Mouse (Mus musculus): ENCODE data around the gene Ubp1.

The Ubp1 gene

GRCm38 (mm10) chr9:113969399-113969798, 38.7 kb downstream of the Ubp1 start:
- no peak for DNase-seq (ENCODE audit: low spot score in 2 of 2)

- DNase-seq (ENCODE audit: low spot score in 2 of 2), result no peak
These were observed 39.3 kb downstream of the Ubp1 start for GRCm38 (mm10) chr9:113970041-113970440.

DNA sequence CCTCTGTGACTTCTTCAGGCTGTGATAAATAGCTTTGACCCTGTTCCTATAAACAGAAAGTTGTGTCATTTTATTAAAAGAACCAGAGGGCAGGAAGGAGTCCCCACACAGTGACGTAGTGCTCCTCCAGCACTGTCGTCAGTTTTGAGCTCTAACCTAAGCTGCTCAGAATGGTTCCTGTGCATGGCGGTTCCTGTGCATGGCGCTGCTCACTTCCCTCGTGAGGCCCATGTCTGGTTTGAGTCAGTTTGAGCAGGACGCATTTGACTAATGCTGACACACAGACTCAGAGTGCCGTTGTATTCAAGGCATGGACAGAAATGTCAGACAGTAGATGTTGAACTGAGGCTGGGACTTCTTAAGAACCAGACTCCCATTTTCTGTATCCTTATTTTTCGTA, 40.9 kb downstream of the Ubp1 start:
- no peak for DNase-seq (ENCODE audit: low spot score in 2 of 2)

- DNase-seq (ENCODE audit: low spot score in 2 of 2), result no peak
These were observed 43.1 kb downstream of the Ubp1 start for GRCm38 (mm10) chr9:113973857-113974256.

- no peak for DNase-seq (ENCODE audit: low spot score in 2 of 2)
These were observed 44.2 kb downstream of the Ubp1 start for GRCm38 (mm10) chr9:113974945-113975344.

DNA sequence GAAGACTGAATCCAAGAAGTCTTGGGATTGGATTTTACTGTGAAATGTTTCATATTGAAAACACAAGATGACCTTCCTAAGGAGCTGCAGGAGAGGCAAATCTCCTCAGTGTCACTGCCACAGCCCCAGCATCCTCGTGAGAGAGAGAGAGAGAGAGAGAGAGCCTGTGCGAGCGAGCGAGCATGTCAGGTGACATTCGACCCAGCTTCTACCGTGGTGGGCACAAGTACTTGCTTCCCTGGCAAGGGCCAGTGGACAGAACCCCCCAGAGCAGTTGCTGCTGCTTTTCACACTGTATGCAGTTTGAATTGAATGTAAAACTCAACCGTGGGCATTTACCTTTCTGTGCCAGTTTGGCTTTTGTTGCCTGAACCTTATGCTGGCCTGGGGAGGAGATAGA, 44.7 kb downstream of the Ubp1 start:
- DNase-seq (ENCODE audit: low spot score in 2 of 2), result no peak

DNA sequence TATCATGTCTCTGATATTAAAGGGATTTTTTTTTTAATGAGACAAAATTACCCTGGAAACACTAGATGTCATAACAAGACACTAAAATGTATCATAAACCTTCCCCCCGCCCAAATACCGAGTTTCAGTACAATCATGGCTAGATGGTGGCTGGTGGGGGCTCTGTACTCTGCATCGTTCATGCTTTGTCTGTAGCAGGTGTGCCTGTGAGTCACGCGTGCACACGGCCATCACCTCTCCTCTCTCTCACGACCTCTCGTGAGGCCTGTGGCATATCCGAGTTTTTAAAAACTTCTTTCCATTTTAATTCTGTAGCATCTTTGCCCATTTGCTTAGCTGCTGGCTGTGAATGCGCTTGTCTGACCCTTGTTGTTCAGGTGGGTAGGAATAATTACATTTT, 45.5 kb downstream of the Ubp1 start:
- DNase-seq (ENCODE audit: low spot score in 2 of 2), result no peak

DNA sequence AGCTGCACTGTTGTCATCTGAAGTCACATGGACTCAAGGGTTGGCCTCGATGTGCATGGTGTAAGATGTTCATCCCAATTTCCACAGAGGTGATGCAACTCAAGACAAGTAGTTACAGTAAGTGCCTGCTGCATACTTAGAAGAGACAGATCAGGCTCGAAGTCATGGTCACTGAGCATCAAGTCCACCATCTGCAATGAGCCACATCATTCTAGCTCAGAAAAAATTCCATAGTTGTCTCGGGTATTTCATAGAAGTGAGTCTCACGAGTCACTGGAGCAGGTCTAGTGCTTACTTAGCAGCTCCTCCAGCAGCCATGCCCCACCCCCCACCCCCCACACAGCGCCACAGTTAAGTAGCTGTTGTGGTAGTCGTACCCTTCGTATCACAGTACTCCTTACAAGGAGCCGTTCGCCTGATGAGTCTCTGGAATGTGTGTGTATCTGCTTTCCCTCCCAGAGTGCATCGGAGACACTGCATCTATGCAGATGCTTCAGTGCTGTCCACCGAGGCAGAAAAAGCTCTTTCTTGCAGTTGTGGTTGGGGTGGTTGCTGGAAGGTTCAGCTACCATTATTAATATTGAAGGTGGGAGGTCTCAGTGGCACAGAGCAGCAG, 46.6 kb downstream of the Ubp1 start:
- no peak for DNase-seq (ENCODE audit: low spot score in 2 of 2)

GRCm38 (mm10) chr9:113978656-113979055, 47.9 kb downstream of the Ubp1 start:
- no peak for DNase-seq (ENCODE audit: low spot score in 2 of 2)

DNA sequence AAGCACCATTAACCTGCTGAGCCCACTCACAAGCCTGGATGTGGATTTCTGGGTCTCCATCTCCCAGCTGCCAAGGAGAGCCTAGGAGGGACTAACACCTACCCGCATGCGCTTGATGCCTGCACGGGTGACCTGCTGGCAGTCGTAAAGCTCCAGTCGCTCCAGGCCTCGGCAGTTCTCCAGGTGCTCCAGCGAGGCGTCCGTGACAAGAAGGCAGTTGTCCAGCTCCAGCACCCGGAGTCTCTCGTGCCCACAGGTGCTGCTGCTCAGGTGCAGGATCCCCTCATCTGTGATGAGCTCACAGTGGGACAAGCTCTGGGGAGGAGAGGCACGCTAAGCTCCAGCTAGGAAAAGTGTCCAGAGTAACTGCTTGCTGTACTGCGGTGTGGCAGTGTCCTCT, 48.6 kb downstream of the Ubp1 start:
- DNase-seq (ENCODE audit: low spot score in 2 of 2), result no peak

- no peak for DNase-seq (ENCODE audit: low spot score in 2 of 2)
These were observed 50.6 kb downstream of the Ubp1 start for GRCm38 (mm10) chr9:113981099-113981880.

GRCm38 (mm10) chr9:113982451-113982850, 51.7 kb downstream of the Ubp1 start:
- no peak for DNase-seq (ENCODE audit: low spot score in 2 of 2)

DNA sequence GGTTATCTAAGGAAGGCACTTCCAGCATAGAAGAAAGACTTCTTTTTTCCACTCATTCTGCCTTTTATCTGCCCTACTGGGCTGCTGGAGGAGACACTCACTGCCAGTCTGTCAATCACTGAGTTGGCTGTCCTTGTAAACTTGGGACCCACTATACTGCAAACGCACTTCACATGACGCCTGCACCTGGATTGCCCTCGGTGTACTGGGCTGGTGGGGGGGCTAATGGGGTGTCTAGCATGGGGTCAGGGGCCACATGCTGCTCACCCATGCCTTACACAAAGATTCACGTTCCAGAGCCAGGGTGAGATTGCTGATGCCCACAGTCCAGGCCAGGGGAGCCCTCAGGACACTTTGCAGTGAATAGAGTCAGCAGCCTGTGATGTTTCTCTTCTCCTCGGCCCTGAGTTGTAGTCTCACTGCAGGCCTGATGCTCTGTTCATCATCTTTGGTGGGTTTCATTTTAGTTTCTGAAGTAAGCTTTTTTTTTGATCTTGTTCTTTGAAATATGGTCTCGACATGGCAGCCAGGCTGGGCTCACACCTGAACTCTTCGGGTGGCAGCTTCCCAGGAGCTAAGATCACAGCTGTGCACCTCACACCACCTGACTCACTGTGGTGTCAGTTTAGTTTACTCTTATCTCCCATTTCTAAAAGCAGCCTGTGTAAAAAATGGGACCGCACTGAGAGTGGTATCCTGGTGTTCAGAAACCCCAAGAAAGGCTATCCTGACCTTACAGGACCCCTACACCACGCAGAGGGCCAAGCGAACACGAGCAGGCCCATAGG, 52.3 kb downstream of the Ubp1 start:
- DNase-seq (ENCODE audit: low spot score in 2 of 2), result no peak

- DNase-seq (ENCODE audit: low spot score in 2 of 2), result no peak
These were observed 54.3 kb downstream of the Ubp1 start for GRCm38 (mm10) chr9:113984946-113985620.

DNA sequence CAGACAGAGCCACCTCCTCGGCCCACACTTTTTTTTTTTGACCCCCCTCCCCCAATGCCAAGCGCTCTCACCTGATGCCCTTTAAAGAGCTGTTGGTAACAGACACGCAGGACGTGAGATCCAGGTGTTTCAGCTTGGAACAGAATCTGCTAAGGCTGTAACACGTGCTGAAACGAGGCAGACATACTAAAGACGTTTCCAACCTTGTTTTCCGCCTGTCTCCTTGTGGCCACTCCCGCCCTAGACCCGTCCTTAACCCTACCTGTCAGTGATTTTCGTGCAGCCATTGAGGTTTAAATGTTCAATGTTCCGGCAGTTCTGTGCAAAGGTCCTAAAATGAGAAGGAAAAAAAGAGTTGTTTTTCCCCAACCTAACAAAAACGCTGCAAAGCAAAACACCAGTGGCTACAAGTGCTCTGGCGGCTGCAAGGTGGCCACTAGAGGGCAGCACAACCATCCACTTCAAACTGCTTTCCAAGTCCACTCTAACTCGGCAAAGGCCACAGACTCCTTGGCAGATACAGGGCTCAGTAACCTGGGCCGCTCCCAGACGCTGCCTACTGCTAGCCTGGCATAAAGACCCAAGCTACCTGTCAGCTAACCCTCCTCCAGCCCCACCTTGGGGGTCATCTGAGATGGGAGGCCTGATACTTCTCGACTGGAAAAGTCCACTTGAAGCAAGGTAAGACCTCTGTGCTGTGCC, 60.0 kb downstream of the Ubp1 start:
- DNase-seq (ENCODE audit: low spot score in 2 of 2), result peak; percentile 50 to 79

GRCm38 (mm10) chr9:113992810-113993209, 62.1 kb downstream of the Ubp1 start:
- no peak for DNase-seq (ENCODE audit: low spot score in 2 of 2)

- DNase-seq (ENCODE audit: low spot score in 2 of 2), result no peak
These were observed 67.6 kb downstream of the Ubp1 start for GRCm38 (mm10) chr9:113998311-113998710.

DNA sequence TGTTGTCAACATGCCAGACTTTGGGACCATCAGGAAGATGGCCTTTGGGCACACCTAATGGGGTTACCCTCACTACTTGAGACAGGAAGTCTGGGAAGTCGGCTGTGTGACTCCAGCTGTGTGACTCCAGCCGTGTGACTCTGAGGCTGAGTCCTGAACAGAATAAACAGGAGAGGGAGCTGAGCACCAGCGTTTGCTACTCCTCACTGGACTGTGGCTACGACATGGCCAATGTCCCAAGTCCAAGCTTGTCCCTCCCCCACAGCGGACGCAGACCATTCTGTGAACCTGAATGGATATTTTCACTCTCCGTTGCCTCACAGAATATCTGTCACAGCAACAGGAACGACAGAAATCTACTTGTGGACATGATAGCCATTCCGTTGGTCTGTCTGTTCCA, 76.1 kb downstream of the Ubp1 start:
- no peak for DNase-seq (ENCODE audit: low spot score in 2 of 2)

DNA sequence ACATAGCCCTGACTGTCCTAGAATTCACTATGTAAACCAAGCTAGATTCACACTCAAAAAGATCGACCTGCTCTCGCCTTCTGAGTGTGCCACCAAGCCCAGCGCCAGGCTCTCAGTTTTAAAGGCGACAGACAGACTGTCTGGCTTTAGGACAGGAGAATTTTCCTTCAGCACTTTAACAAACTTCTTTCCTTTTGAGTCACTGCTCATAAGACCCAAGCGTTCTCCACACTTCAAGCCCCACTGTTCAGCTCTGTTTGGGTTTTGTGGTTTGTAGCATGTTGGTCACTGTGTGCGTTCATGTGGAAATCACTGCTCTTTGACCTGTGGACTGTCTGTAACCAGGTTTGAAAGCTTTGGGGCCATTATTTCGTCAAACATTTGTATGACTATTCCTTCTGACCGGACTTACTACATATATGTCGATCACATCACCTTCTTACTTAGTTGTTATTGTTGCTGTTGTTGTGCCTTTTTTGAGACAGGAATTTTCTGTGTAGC, 77.2 kb downstream of the Ubp1 start:
- DNase-seq (ENCODE audit: low spot score in 2 of 2), result no peak

DNA sequence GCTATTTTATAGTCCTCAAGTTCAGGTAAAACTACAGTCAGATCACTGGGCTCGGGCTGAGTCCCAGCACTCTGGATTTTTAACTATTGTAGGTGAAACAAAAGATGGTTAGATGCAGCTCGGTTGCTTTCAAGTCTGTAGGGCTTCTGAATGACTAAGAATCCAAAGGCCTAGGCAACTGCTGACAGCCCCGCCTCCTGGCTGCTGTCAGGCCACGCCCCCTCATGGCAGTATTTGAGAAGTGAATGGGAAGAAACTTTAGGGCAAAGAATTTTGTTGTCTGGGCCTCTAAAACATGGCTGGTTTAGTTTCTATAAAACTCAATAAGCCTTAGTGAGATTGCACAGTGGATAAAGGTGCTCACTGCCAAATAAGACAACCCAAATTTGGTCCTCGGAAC, 78.8 kb downstream of the Ubp1 start:
- no peak for DNase-seq (ENCODE audit: low spot score in 2 of 2)

- no peak for DNase-seq (ENCODE audit: low spot score in 2 of 2)
These were observed 80.5 kb downstream of the Ubp1 start for GRCm38 (mm10) chr9:114011203-114011602.

All from frontal cortex, postnatal 10 days (tissue).